Comparison of ENCODE assay signal across 21 mouse cellular contexts in genomic region chr7:80435594-80435993, GRCm38 (mm10). TPM values are rescaled to one million over a fixed set of nuclear protein-coding genes. Genes with fewer than 3 reads are reported as not detected.
DNase-seq lines count a peak whose midpoint lies in the region; ATAC-seq and TF ChIP-seq lines count a peak whose summit lies in the region.
"Had no signal": no experiment of that assay in that cellular context is flagged by ENCODE, and none has a peak within 500 bp of the region (broad histone marks: within the 10 kb centered on the region; RNA-seq: fewer than 3 reads in every experiment).

No protein-coding gene starts in this region.

- H3K4me3 ChIP-seq in liver, embryonic 16.5 days (ENCODE audit: low read depth, low read length): no peak overlapping the region
- H3K4me3 ChIP-seq in stomach, postnatal 0 days (ENCODE audit: low read depth, low read length): no peak overlapping the region
- H3K4me3 ChIP-seq: embryonic facial prominence, embryonic 15.5 days; gastrocnemius, adult 2 months; heart, embryonic 15.5 days; limb, embryonic 10.5 days; midbrain, embryonic 13.5 days had no signal

- H3K27me3 ChIP-seq in liver, embryonic 16.5 days (ENCODE audit: control insufficient read depth, insufficient read depth, low read depth, low read length): no peaks in the 10 kb centered on the region; the same call in 1 of the 2 replicates
- no peaks in the 10 kb centered on the region for H3K27me3 ChIP-seq in stomach, postnatal 0 days (ENCODE audit: control insufficient read depth, insufficient read depth, low read length)
- H3K27me3 ChIP-seq: embryonic facial prominence, embryonic 15.5 days; heart, embryonic 15.5 days; midbrain, embryonic 13.5 days had no signal

- no peaks in the 10 kb centered on the region for H3K9me3 ChIP-seq in liver, embryonic 16.5 days (replicated peaks; ENCODE audit: control insufficient read depth, low read length)
- no peaks in the 10 kb centered on the region for H3K9me3 ChIP-seq in stomach, postnatal 0 days (ENCODE audit: control insufficient read depth, low read length)
- H3K9me3 ChIP-seq: embryonic facial prominence, embryonic 15.5 days; G1E; heart, embryonic 15.5 days; limb, embryonic 10.5 days; midbrain, embryonic 13.5 days had no signal

- ATAC-seq in liver, embryonic 16.5 days (ENCODE audit: low read depth): 0 out of 2 replicates have a peak, but pooled peaks have one; percentile 19
- ATAC-seq in stomach, postnatal 0 days (ENCODE audit: low FRiP score, low TSS enrichment): peak; percentile 77
- ATAC-seq in CD4-positive, CD25-positive, alpha-beta regulatory T cell, adult 4 months: no peak
- ATAC-seq: forebrain, embryonic 14.5 days; hindbrain, embryonic 16.5 days; midbrain, embryonic 13.5 days had no signal

- no peak for TF ChIP-seq EP300 in stomach, postnatal 0 days (optimal IDR thresholded peaks at IDR 0.05)

- H3K27ac ChIP-seq in liver, embryonic 16.5 days (ENCODE audit: low read length): no peak overlapping the region
- H3K27ac ChIP-seq in stomach, postnatal 0 days (replicated peaks): no peak overlapping the region
- H3K27ac ChIP-seq: embryonic facial prominence, embryonic 15.5 days; gastrocnemius, adult 2 months; heart, embryonic 15.5 days; limb, embryonic 10.5 days; liver, embryonic 14.5 days; midbrain, embryonic 13.5 days had no signal

- TF ChIP-seq CTCF in stomach, postnatal 0 days (IDR thresholded peaks at IDR 0.05; ENCODE audit: low read depth): no peak

- H3K9ac ChIP-seq in liver, embryonic 16.5 days (ENCODE audit: low read depth, low read length): no peak overlapping the region
- no peak overlapping the region for H3K9ac ChIP-seq in stomach, postnatal 0 days (ENCODE audit: low read length)
- H3K9ac ChIP-seq: embryonic facial prominence, embryonic 15.5 days; heart, embryonic 15.5 days; liver, embryonic 14.5 days; midbrain, embryonic 13.5 days had no signal

- WGBS in liver, embryonic 16.5 days (ENCODE audit: insufficient replicate concordance): 55% methylated on average over 3 of the region's 3 CpGs
- 44% methylated on average over 3 of the region's 3 CpGs for WGBS in stomach, postnatal 0 days

- no peaks in the 10 kb centered on the region for H3K36me3 ChIP-seq in liver, embryonic 16.5 days (ENCODE audit: control insufficient read depth, insufficient read depth)
- H3K36me3 ChIP-seq in stomach, postnatal 0 days (ENCODE audit: control insufficient read depth, insufficient read depth, low read length): no peaks in the 10 kb centered on the region
- H3K36me3 ChIP-seq: embryonic facial prominence, embryonic 15.5 days; G1E; heart, embryonic 15.5 days; limb, embryonic 10.5 days; midbrain, embryonic 13.5 days had no signal

- no peaks in the 10 kb centered on the region; the same call in 1 of the 2 replicates for H3K4me1 ChIP-seq in liver, embryonic 16.5 days (ENCODE audit: control insufficient read depth, low read depth, low read length)
- no peaks in the 10 kb centered on the region for H3K4me1 ChIP-seq in stomach, postnatal 0 days (replicated peaks; ENCODE audit: control insufficient read depth, insufficient read depth)
- H3K4me1 ChIP-seq: midbrain, embryonic 13.5 days had no signal

- peak; percentile 47 for DNase-seq in adrenal gland, postnatal 14 days
- no peak for DNase-seq in adrenal gland, postnatal 25 days
- no peak for DNase-seq in liver
- peak; percentile 45 to 54 for DNase-seq in adrenal gland, postnatal 36 days
- no peak for DNase-seq in stomach, postnatal 0 days (ENCODE audit: low spot score)
- no peak for DNase-seq in frontal cortex, postnatal 25 days (ENCODE audit: low spot score in 2 of 2)
- DNase-seq: cerebellum, adult 8-10 months; gastrocnemius, adult 2 months; kidney, adult 8-10 months; lung, postnatal 36 days; thymus, postnatal 4 days had no signal

- H3K4me2 ChIP-seq in liver, embryonic 16.5 days (ENCODE audit: low read depth, low read length): no peak overlapping the region
- no peak overlapping the region for H3K4me2 ChIP-seq in stomach, postnatal 0 days (replicated peaks; ENCODE audit: low read depth)
- H3K4me2 ChIP-seq: embryonic facial prominence, embryonic 15.5 days; heart, embryonic 15.5 days; midbrain, embryonic 13.5 days had no signal

RNA-seq across cellular contexts. Expression of gene Furin, which starts 30.4 kb away (rescaled TPM):
- 138 and 140 TPM in 2 replicates for total RNA-seq in adrenal gland, postnatal 14 days (2021)
- total RNA-seq in adrenal gland, postnatal 25 days (2021): 157 and 167 TPM in 2 replicates
- polyA plus RNA-seq in liver, embryonic 16.5 days (2015; fragmentation: Nextera tagmentation; extraction: Ambion mirVana): 5.6 and 6.2 TPM in 2 replicates
- total RNA-seq in adrenal gland, postnatal 36 days (2021): 100 to 1,000 TPM; 155 to 170 TPM
- 17.6 and 20.8 TPM in 2 replicates for polyA plus RNA-seq in stomach, postnatal 0 days (2015; fragmentation: Nextera tagmentation; extraction: Ambion mirVana)
- 1 to 10 TPM; 5.5 to 7.3 TPM for polyA plus RNA-seq in CD4-positive, CD25-positive, alpha-beta regulatory T cell, adult 4 months (2017; shearing (Covaris generic))

RNA-seq across cellular contexts. Expression of gene Fes, which starts 47.8 kb away (rescaled TPM):
- 12.8 and 13.0 TPM in 2 replicates for total RNA-seq in adrenal gland, postnatal 14 days (2021)
- total RNA-seq in adrenal gland, postnatal 25 days (2021): 10.0 and 12.0 TPM in 2 replicates
- 16.5 and 18.2 TPM in 2 replicates for polyA plus RNA-seq in liver, embryonic 16.5 days (2015; fragmentation: Nextera tagmentation; extraction: Ambion mirVana)
- 10 to 100 TPM in 1 of 2 experiments, 1 to 10 TPM in 1; 7.5 to 11.4 TPM for total RNA-seq in adrenal gland, postnatal 36 days (2021)
- polyA plus RNA-seq in stomach, postnatal 0 days (2015; fragmentation: Nextera tagmentation; extraction: Ambion mirVana): 6.2 TPM in 2 replicates
- polyA plus RNA-seq in CD4-positive, CD25-positive, alpha-beta regulatory T cell, adult 4 months (2017; shearing (Covaris generic)): 1 to 10 TPM in 1 of 2 experiments, under 1 TPM in 1; 0.11 to 2.5 TPM

Comparison
In these comparisons a context has a peak if more than half of its experiments do, and no peak if none do; other contexts are left out.
1. DNase-seq: peak in adrenal gland, postnatal 14 days (single experiment) and adrenal gland, postnatal 36 days (2 of 2); none in adrenal gland, postnatal 25 days (single experiment), liver (single experiment), stomach, postnatal 0 days (single experiment) and frontal cortex, postnatal 25 days (0 of 2).